Mouse (Mus musculus) liver, postnatal 0 days (tissue): ENCODE data around the gene Dusp5.

ENCODE experiments used
- CTCF ChIP-seq: sonication (generic); IDR thresholded peaks from 2 replicates; pipeline ENCODE4 v1.5.1; 2016; ENCODE audit warnings: antibody characterized with exemption, low read depth
- EP300 ChIP-seq: IDR thresholded peaks from 2 replicates; pipeline ENCODE4 v1.6.1; 2016; ENCODE audit warnings: antibody characterized with exemption, low read depth, mild to moderate bottlenecking

- no peak for TF ChIP-seq CTCF
- no peak; the same call in 1 of the 2 replicates for TF ChIP-seq EP300
These were observed 24.7 kb upstream of the Dusp5 start for GRCm38 (mm10) chr19:53504181-53504580.
